9 mouse cellular contexts compared by ENCODE assay signal in the genomic region with DNA sequence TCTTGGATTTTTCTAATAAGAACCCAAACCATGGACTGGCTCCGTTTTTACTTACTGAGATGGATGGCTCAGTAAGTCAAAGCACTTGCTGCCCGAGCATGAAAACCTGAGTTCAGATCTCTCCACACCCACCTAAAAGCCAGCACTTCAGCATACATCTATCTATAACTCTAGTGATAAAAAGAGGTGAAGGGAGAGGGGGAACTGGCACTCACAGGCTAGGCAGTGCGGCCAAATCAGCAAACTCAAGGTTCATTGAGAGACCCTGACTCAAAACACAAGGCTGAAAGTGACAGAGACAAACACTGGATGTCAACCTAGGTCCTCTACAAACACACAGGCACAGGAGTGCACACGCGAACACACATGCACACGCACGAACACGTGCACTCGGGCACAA. TPM values are rescaled to one million over a fixed set of nuclear protein-coding genes. Genes with fewer than 3 reads are reported as not detected.
DNase-seq lines count a peak whose midpoint lies in the region; ATAC-seq and TF ChIP-seq lines count a peak whose summit lies in the region.
"Had no signal": no experiment of that assay in that cellular context is flagged by ENCODE, and none has a peak within 500 bp of the region (broad histone marks: within the 10 kb centered on the region; RNA-seq: fewer than 3 reads in every experiment).

No protein-coding gene starts in this region.

- H3K4me2 ChIP-seq in heart, postnatal 0 days (ENCODE audit: low read depth, low read length): peak overlapping the region; percentile 81
- peak overlapping the region; percentile 80 for H3K4me2 ChIP-seq in forebrain, embryonic 14.5 days (ENCODE audit: low read length)
- H3K4me2 ChIP-seq in intestine, embryonic 14.5 days (ENCODE audit: low read length): peak overlapping the region; percentile 94
- H3K4me2 ChIP-seq in midbrain, embryonic 15.5 days: peak overlapping the region; percentile 81

- no peaks in the 10 kb centered on the region for H3K27me3 ChIP-seq in heart, postnatal 0 days (ENCODE audit: control insufficient read depth, insufficient read depth, low read length)
- H3K27me3 ChIP-seq in forebrain, embryonic 14.5 days (replicated peaks; ENCODE audit: control insufficient read depth, insufficient read depth, low read length): no peaks in the 10 kb centered on the region
- H3K27me3 ChIP-seq in intestine, embryonic 14.5 days (replicated peaks; ENCODE audit: control insufficient read depth, insufficient read depth, low read length): no peaks in the 10 kb centered on the region
- H3K27me3 ChIP-seq in midbrain, embryonic 15.5 days (replicated peaks): no peaks in the 10 kb centered on the region

- TF ChIP-seq EP300 in heart, postnatal 0 days (IDR thresholded peaks at IDR 0.05; ENCODE audit: low read depth): no peak

- ATAC-seq in heart, postnatal 0 days (ENCODE audit: insufficient read depth, low read depth): no peak
- ATAC-seq in forebrain, embryonic 14.5 days: no peak
- no peak for ATAC-seq in intestine, embryonic 14.5 days (replicated peaks; ENCODE audit: low FRiP score, low TSS enrichment, low read depth)
- ATAC-seq in midbrain, embryonic 15.5 days (replicated peaks): no peak

- H3K9me3 ChIP-seq in heart, postnatal 0 days (replicated peaks; ENCODE audit: control insufficient read depth, low read length): no peaks in the 10 kb centered on the region
- H3K9me3 ChIP-seq in forebrain, embryonic 14.5 days (replicated peaks; ENCODE audit: control insufficient read depth, low read length): no peaks in the 10 kb centered on the region
- no peaks in the 10 kb centered on the region for H3K9me3 ChIP-seq in intestine, embryonic 14.5 days (ENCODE audit: control insufficient read depth, low read length)
- H3K9me3 ChIP-seq in midbrain, embryonic 15.5 days: no peaks in the 10 kb centered on the region

- 0 out of 2 replicates have a peak, but pooled peaks cover 12% of the 10 kb centered on the region for H3K36me3 ChIP-seq in heart, postnatal 0 days (replicated peaks; ENCODE audit: control insufficient read depth, insufficient read depth, low read length)
- H3K36me3 ChIP-seq in forebrain, embryonic 14.5 days (ENCODE audit: control insufficient read depth, insufficient read depth, low read length): 0 out of 2 replicates have a peak, but pooled peaks cover 3% of the 10 kb centered on the region
- H3K36me3 ChIP-seq in intestine, embryonic 14.5 days (ENCODE audit: control insufficient read depth, insufficient read depth, low read length): peaks cover 4% of the 10 kb centered on the region; the same call in 1 of the 2 replicates
- H3K36me3 ChIP-seq in midbrain, embryonic 15.5 days (replicated peaks): no peaks in the 10 kb centered on the region

- no peak for TF ChIP-seq CTCF in heart, postnatal 0 days (IDR thresholded peaks at IDR 0.05; ENCODE audit: low read depth)

- H3K9ac ChIP-seq in heart, postnatal 0 days (replicated peaks; ENCODE audit: low read depth, low read length): no peak overlapping the region
- no peak overlapping the region for H3K9ac ChIP-seq in forebrain, embryonic 14.5 days (ENCODE audit: low read length)
- H3K9ac ChIP-seq in intestine, embryonic 14.5 days (ENCODE audit: low read length): no peak overlapping the region
- no peak overlapping the region for H3K9ac ChIP-seq in midbrain, embryonic 15.5 days

- no peak for DNase-seq in heart, postnatal 0 days (ENCODE audit: low spot score)
- no peak for DNase-seq in heart, postnatal 36 days
- no peak for DNase-seq in forebrain, embryonic 14.5 days (ENCODE audit: low spot score)
- DNase-seq in intestine, embryonic 14.5 days (ENCODE audit: low spot score): no peak
- DNase-seq in cerebellum, adult 11-12 months: no peak
- DNase-seq in thymus, postnatal 25 days: no peak
- DNase-seq: gastrocnemius, postnatal 14 days; lung, postnatal 4 days had no signal

- peaks cover 45% of the 10 kb centered on the region for H3K4me1 ChIP-seq in heart, postnatal 0 days (ENCODE audit: control insufficient read depth, insufficient read depth)
- peaks cover 12% of the 10 kb centered on the region for H3K4me1 ChIP-seq in forebrain, embryonic 14.5 days (ENCODE audit: control insufficient read depth, insufficient read depth, low read length)
- peaks cover 14% of the 10 kb centered on the region for H3K4me1 ChIP-seq in intestine, embryonic 14.5 days (replicated peaks; ENCODE audit: control insufficient read depth, insufficient read depth, low read length)
- peaks cover 27% of the 10 kb centered on the region for H3K4me1 ChIP-seq in midbrain, embryonic 15.5 days

- intact Hi-C loops in heart, postnatal 36 days (cut with DNase I): no loop called here

- 81% methylated on average over 9 of the region's 9 CpGs for WGBS in heart, postnatal 0 days
- 97% methylated on average over 9 of the region's 9 CpGs for WGBS in forebrain, embryonic 14.5 days
- 94% methylated on average over 9 of the region's 9 CpGs for WGBS in intestine, embryonic 14.5 days
- 94% methylated on average over 9 of the region's 9 CpGs for WGBS in midbrain, embryonic 15.5 days

- H3K4me3 ChIP-seq in heart, postnatal 0 days (ENCODE audit: low read depth, low read length): peak overlapping the region; percentile 81
- no peak overlapping the region for H3K4me3 ChIP-seq in forebrain, embryonic 14.5 days (ENCODE audit: low read depth, low read length)
- H3K4me3 ChIP-seq in intestine, embryonic 14.5 days (ENCODE audit: low read depth, low read length): no peak overlapping the region
- H3K4me3 ChIP-seq in midbrain, embryonic 15.5 days: no peak overlapping the region; the same call in 1 of the 2 replicates

- no peak overlapping the region for H3K27ac ChIP-seq in heart, postnatal 0 days (ENCODE audit: low read depth)
- no peak overlapping the region for H3K27ac ChIP-seq in forebrain, embryonic 14.5 days (ENCODE audit: low read depth, low read length)
- H3K27ac ChIP-seq in intestine, embryonic 14.5 days (ENCODE audit: low read depth): no peak overlapping the region
- no peak overlapping the region for H3K27ac ChIP-seq in midbrain, embryonic 15.5 days

RNA-seq across cellular contexts. Expression of gene Insr, which starts 2.2 kb away (rescaled TPM):
- 82.7 and 125 TPM in 2 replicates for total RNA-seq in heart, postnatal 0 days (2014; rRNA removed; ENCODE audit: low replicate concordance)
- polyA plus RNA-seq in heart, postnatal 0 days (2015; fragmentation: Nextera tagmentation; extraction: Ambion mirVana): 50.2 and 51.4 TPM in 2 replicates
- total RNA-seq in heart, postnatal 36 days (2021): 100 to 1,000 TPM; 120 to 153 TPM
- 33.6 and 50.9 TPM in 2 replicates for polyA plus RNA-seq in forebrain, embryonic 14.5 days (2014; fragmentation: Nextera tagmentation; extraction: Ambion mirVana)
- 37.6 and 41.0 TPM in 2 replicates for polyA plus RNA-seq in intestine, embryonic 14.5 days (2014; fragmentation: Nextera tagmentation; extraction: Ambion mirVana)
- polyA plus RNA-seq in midbrain, embryonic 15.5 days (2015; fragmentation: Nextera tagmentation; extraction: Ambion mirVana): 64.0 and 64.4 TPM in 2 replicates
